Mouse (Mus musculus) heart, postnatal 0 days (tissue): ENCODE results near the gene 1700016D06Rik.

Experiments used
- CTCF ChIP-seq: IDR thresholded peaks from 2 replicates; pipeline ENCODE4 v1.5.1; 2016; ENCODE audit warnings: antibody characterized with exemption, control low read depth, low read depth
- EP300 ChIP-seq: IDR thresholded peaks from 2 replicates; pipeline ENCODE4 v1.6.1; 2016; ENCODE audit warnings: antibody characterized with exemption, low read depth

- no peak for TF ChIP-seq CTCF
- no peak for TF ChIP-seq EP300
These were observed 92.0 kb downstream of the 1700016D06Rik start for GRCm38 (mm10) chr8:11608848-11609247.
